Mouse (Mus musculus) urinary bladder, postnatal 10 days (tissue): Measurements from ENCODE around the gene Nelfb.
A peak's percentile ranks its signal among the peaks of the same experiment; 100 is the strongest.
"Not testable (repeated sequence)": the region's sequence is repeated elsewhere in the genome, so short reads cannot be mapped to it uniquely, and the experiment has no call there.

Experiments used
- DNase-seq: peaks from one replicate; pipeline ENCODE4 v3.0.0; 2022; ENCODE audit warnings: low spot score

Gene Nelfb

GRCm38 (mm10) chr2:25211121-25211670 is at the start of gene Nelfb:
Gene Nelfb (minus strand): TSS chr2:25211489.
- DNase-seq: peak; percentile 57

- DNase-seq: no peak
Measured at GRCm38 (mm10) chr2:25258887-25259286, 47.6 kb upstream of the Nelfb start.

- DNase-seq: not testable (repeated sequence)
Measured at GRCm38 (mm10) chr2:25257250-25257649, 46.0 kb upstream of the Nelfb start.

GRCm38 (mm10) chr2:25256443-25257109 is 45.3 kb upstream of the Nelfb start:
- not testable (repeated sequence) for DNase-seq

- DNase-seq: peak; percentile 51
Measured at GRCm38 (mm10) chr2:25255284-25255779, 44.0 kb upstream of the Nelfb start, which contains the start of gene Tmem203. Gene Tmem203 (plus strand): TSS chr2:25255439.

GRCm38 (mm10) chr2:25252331-25252730 is 41.0 kb upstream of the Nelfb start:
- no peak for DNase-seq

- no peak for DNase-seq
Measured at GRCm38 (mm10) chr2:25246183-25247072, 35.1 kb upstream of the Nelfb start, which contains the start of gene AL732309.1. Gene AL732309.1 (minus strand): TSS chr2:25246863.

- DNase-seq: no peak
Measured at GRCm38 (mm10) chr2:25244144-25244543, 32.9 kb upstream of the Nelfb start.

GRCm38 (mm10) chr2:25243342-25243741 is 32.1 kb upstream of the Nelfb start:
- DNase-seq: no peak

GRCm38 (mm10) chr2:25242101-25242506 is 30.8 kb upstream of the Nelfb start, which contains the start of the genes Rnf208 and Cysrt1:
Gene Rnf208 (plus strand): TSS chr2:25242255.
Gene Cysrt1 (minus strand): TSS chr2:25242452.
- DNase-seq: no peak

GRCm38 (mm10) chr2:25241438-25241775 is 30.1 kb upstream of the Nelfb start:
- DNase-seq: no peak

- DNase-seq: no peak
Measured at GRCm38 (mm10) chr2:25240723-25241437, 29.6 kb upstream of the Nelfb start.

- DNase-seq: no peak
Measured at GRCm38 (mm10) chr2:25240310-25240709, 29.0 kb upstream of the Nelfb start.

- no peak for DNase-seq
Measured at GRCm38 (mm10) chr2:25239766-25240165, 28.5 kb upstream of the Nelfb start.

GRCm38 (mm10) chr2:25238106-25238505 is 26.8 kb upstream of the Nelfb start:
- no peak for DNase-seq

GRCm38 (mm10) chr2:25237522-25237921 is 26.2 kb upstream of the Nelfb start:
- no peak for DNase-seq

GRCm38 (mm10) chr2:25236614-25237013 is 25.3 kb upstream of the Nelfb start, which contains the start of gene Rnf224:
Gene Rnf224 (minus strand): TSS chr2:25236787.
- no peak for DNase-seq

GRCm38 (mm10) chr2:25234551-25235220 is 23.4 kb upstream of the Nelfb start:
- no peak for DNase-seq

GRCm38 (mm10) chr2:25234050-25234449 is 22.8 kb upstream of the Nelfb start, which contains the start of gene Slc34a3:
Gene Slc34a3 (minus strand): TSS chr2:25234364.
- no peak for DNase-seq

- no peak for DNase-seq
Measured at GRCm38 (mm10) chr2:25233421-25233820, 22.1 kb upstream of the Nelfb start.

- no peak for DNase-seq
Measured at GRCm38 (mm10) chr2:25231038-25231437, 19.7 kb upstream of the Nelfb start.
